Mouse (Mus musculus): Measurements from ENCODE around the gene Crmp1. TPM values are rescaled to one million over a fixed set of nuclear protein-coding genes. Genes with fewer than 3 reads are reported as not detected.

Crmp1 gene
- polyA plus RNA-seq, 1 experiment from 2014 or later: 750 TPM

Other genes with a start within 250 kb of the Crmp1 start
- gene Gm1043, start 156.6 kb upstream of the Crmp1 start, polyA plus RNA-seq (2015; fragmentation: Nextera tagmentation; extraction: Ambion mirVana): 1.5 and 1.6 TPM in 2 replicates
- gene Evc, start 95.0 kb downstream of the Crmp1 start, polyA plus RNA-seq (2015; fragmentation: Nextera tagmentation; extraction: Ambion mirVana): 5.1 and 5.4 TPM in 2 replicates
- 4.9 TPM in 2 replicates for gene Evc2, start 96.6 kb downstream of the Crmp1 start, polyA plus RNA-seq (2015; fragmentation: Nextera tagmentation; extraction: Ambion mirVana)